Mouse (Mus musculus) Muller cell, postnatal 12 days (primary cell): ENCODE measurements at regions not wholly inside any gene's neighbourhood (a gene's known extent, or its start where the extent isn't known, plus 50 kb on each side); places are given as distances from the start of the nearest gene placed in this dataset.
"Not testable (repeated sequence)": the region's sequence is repeated elsewhere in the genome, so short reads cannot be mapped to it uniquely, and the experiment has no call there.

Experiments
- DNase-seq: peaks from one replicate; pipeline ENCODE4 v3.0.0-alpha.2; 2015; ENCODE audit errors: inconsistent ontology term

GRCm38 (mm10) chr8:126877039-126877365 lies 68.6 kb downstream of the Tomm20 start:
- DNase-seq = no peak

GRCm38 (mm10) chr8:126876300-126877038 lies 69.2 kb downstream of the Tomm20 start:
- DNase-seq = no peak

- DNase-seq = no peak
Measured at GRCm38 (mm10) chr8:126875491-126876155, 70.0 kb downstream of the Tomm20 start.

GRCm38 (mm10) chr8:126874846-126875245 lies 70.8 kb downstream of the Tomm20 start:
- DNase-seq = no peak

- no peak for DNase-seq
Measured at GRCm38 (mm10) chr8:126874126-126874730, 71.4 kb downstream of the Tomm20 start.

- DNase-seq = no peak
Measured at GRCm38 (mm10) chr8:126873306-126873705, 72.3 kb downstream of the Tomm20 start.

GRCm38 (mm10) chr8:126872574-126872973 lies 73.1 kb downstream of the Tomm20 start:
- no peak for DNase-seq

GRCm38 (mm10) chr8:126872133-126872532 lies 73.5 kb downstream of the Tomm20 start:
- no peak for DNase-seq

- no peak for DNase-seq
Measured at GRCm38 (mm10) chr8:126869464-126869850, 76.2 kb downstream of the Tomm20 start.

GRCm38 (mm10) chr8:126868831-126869463 lies 76.7 kb downstream of the Tomm20 start:
- DNase-seq = no peak

GRCm38 (mm10) chr8:126867121-126867988 lies 78.3 kb downstream of the Tomm20 start:
- peak; percentile 58 for DNase-seq

- DNase-seq = no peak
Measured at GRCm38 (mm10) chr8:126864314-126864948, 81.2 kb downstream of the Tomm20 start.

GRCm38 (mm10) chr8:126863661-126864060 lies 82.0 kb downstream of the Tomm20 start:
- not testable (repeated sequence) for DNase-seq

- no peak for DNase-seq
Measured at GRCm38 (mm10) chr8:126861754-126862153, 83.9 kb downstream of the Tomm20 start.

- no peak for DNase-seq
Measured at GRCm38 (mm10) chr8:126860630-126861029, 85.0 kb downstream of the Tomm20 start.

GRCm38 (mm10) chr8:126859706-126860424 lies 85.8 kb downstream of the Tomm20 start:
- peak; percentile 46 for DNase-seq

- no peak for DNase-seq
Measured at GRCm38 (mm10) chr8:126857307-126858203, 88.1 kb downstream of the Tomm20 start.

GRCm38 (mm10) chr8:126855914-126856313 lies 89.7 kb downstream of the Tomm20 start:
- no peak for DNase-seq

- DNase-seq = no peak
Measured at GRCm38 (mm10) chr8:126855056-126855609, 90.5 kb downstream of the Tomm20 start.
